Mouse (Mus musculus) embryonic facial prominence, embryonic 12.5 days (tissue): Measurements from ENCODE around the gene Hspb1. TPM values are rescaled to one million over a fixed set of nuclear protein-coding genes. Genes with fewer than 3 reads are reported as not detected.
A peak's percentile ranks its signal among the peaks of the same experiment; 100 is the strongest.

Experiments used
- ATAC-seq: fragments of 200-750 bp; cut with Nextera tagmentation; 2 replicates; pipeline ENCODE4 v1.8.0; 2017; ENCODE audit not compliant: insufficient number of reproducible peaks, insufficient read depth, low FRiP score, low TSS enrichment
- H3K27ac ChIP-seq: fragments of 300-500 bp; sonication (generic); 2 replicates; pipeline ENCODE4 v1.5.1; 2016; ENCODE audit warnings: mild to moderate bottlenecking
- H3K27me3 ChIP-seq: fragments of 300-500 bp; sonication (generic); 2 replicates; pipeline ENCODE4 v1.6.1; 2016; ENCODE audit warnings: mild to moderate bottlenecking, moderate library complexity
- H3K36me3 ChIP-seq: fragments of 300-500 bp; sonication (generic); 2 replicates; pipeline ENCODE4 v1.6.1; 2016; ENCODE audit warnings: mild to moderate bottlenecking
- H3K4me1 ChIP-seq: fragments of 300-500 bp; sonication (generic); 2 replicates; pipeline ENCODE4 v1.6.1; 2016
- H3K4me2 ChIP-seq: fragments of 300-500 bp; sonication (generic); replicated peaks from 2 replicates; pipeline ENCODE4 v1.6.1; 2016; ENCODE audit warnings: mild to moderate bottlenecking, moderate library complexity
- H3K4me3 ChIP-seq: fragments of 300-500 bp; sonication (generic); 2 replicates; pipeline ENCODE4 v1.5.1; 2016; ENCODE audit warnings: mild to moderate bottlenecking
- H3K9ac ChIP-seq: fragments of 300-500 bp; sonication (generic); 2 replicates; pipeline ENCODE4 v1.6.1; 2016; ENCODE audit warnings: mild to moderate bottlenecking, moderate library complexity
- H3K9me3 ChIP-seq: fragments of 300-500 bp; sonication (generic); 2 replicates; pipeline ENCODE4 v1.6.1; 2016; ENCODE audit warnings: mild to moderate bottlenecking, moderate library complexity
- WGBS: fragments of 180-500 bp; shearing (Covaris S2); methylation state at CpG from one replicate; pipeline ENCODE4 v1.1.7; 2016; 5-methylcytosine and 5-hydroxymethylcytosine counted together
- polyA plus RNA-seq: library from polyadenylated mRNA; unstranded; fragments of >200 nt; fragmentation: Nextera tagmentation; extraction: Ambion mirVana; gene quantifications from 2 replicates; pipeline ENCODE4 v1.2.1, GENCODE M21; 2016

Gene Hspb1
- 67.9 and 74.8 TPM in 2 replicates for polyA plus RNA-seq

GRCm38 (mm10) chr5:135887675-135888102 is at the start of gene Hspb1:
Gene Hspb1 (plus strand): TSS chr5:135887919.
- no peak for ATAC-seq
- 3% methylated on average over 24 of the region's 24 CpGs for WGBS
- Histone ChIP-seq H3K4me2 (peak within 1 kb of the TSS; percentile 53), H3K36me3 (no peaks in the 10 kb centered on the region), H3K27ac (no peak within 1 kb of the TSS), H3K9ac (peak within 1 kb of the TSS; percentile 19; the same call in 1 of the 2 replicates), H3K27me3 (peaks cover 31% of the 10 kb centered on the region), H3K9me3 (no peaks in the 10 kb centered on the region), H3K4me1 (peaks cover 13% of the 10 kb centered on the region; the same call in 1 of the 2 replicates), H3K4me3 (peak within 1 kb of the TSS; percentile 32)

GRCm38 (mm10) chr5:135841651-135842050 is 46.1 kb upstream of the Hspb1 start:
- H3K27ac ChIP-seq = no peak overlapping the region
- no peaks in the 10 kb centered on the region; the same call in 1 of the 2 replicates for H3K27me3 ChIP-seq
- 81% methylated on average over 6 of the region's 6 CpGs for WGBS
- no peak overlapping the region for H3K4me2 ChIP-seq
- no peak overlapping the region for H3K4me3 ChIP-seq
- H3K4me1 ChIP-seq = no peaks in the 10 kb centered on the region
- no peaks in the 10 kb centered on the region for H3K36me3 ChIP-seq
- ATAC-seq = no peak
- no peaks in the 10 kb centered on the region for H3K9me3 ChIP-seq
- H3K9ac ChIP-seq = no peak overlapping the region

GRCm38 (mm10) chr5:135843418-135843817 is 44.3 kb upstream of the Hspb1 start:
- 21% methylated on average over 5 of the region's 5 CpGs for WGBS
- peaks cover 2% of the 10 kb centered on the region; the same call in 1 of the 2 replicates for H3K27me3 ChIP-seq
- H3K36me3 ChIP-seq = no peaks in the 10 kb centered on the region
- no peaks in the 10 kb centered on the region for H3K4me1 ChIP-seq
- no peak overlapping the region for H3K4me2 ChIP-seq
- H3K27ac ChIP-seq = no peak overlapping the region
- no peaks in the 10 kb centered on the region for H3K9me3 ChIP-seq
- no peak overlapping the region for H3K9ac ChIP-seq
- no peak overlapping the region for H3K4me3 ChIP-seq
- ATAC-seq = no peak

GRCm38 (mm10) chr5:135845676-135846320 is 41.9 kb upstream of the Hspb1 start:
- Histone ChIP-seq H3K4me3 (no peak overlapping the region), H3K27me3 (peaks cover 19% of the 10 kb centered on the region), H3K27ac (no peak overlapping the region), H3K4me2 (no peak overlapping the region), H3K36me3 (no peaks in the 10 kb centered on the region), H3K9me3 (no peaks in the 10 kb centered on the region), H3K4me1 (peaks cover 3% of the 10 kb centered on the region; the same call in 1 of the 2 replicates), H3K9ac (no peak overlapping the region)
- ATAC-seq = no peak
- WGBS = 75% methylated on average over 13 of the region's 13 CpGs

- Histone ChIP-seq H3K27ac (no peak overlapping the region), H3K4me1 (peaks cover 12% of the 10 kb centered on the region), H3K4me2 (no peak overlapping the region)
These were observed 40.3 kb upstream of the Hspb1 start for GRCm38 (mm10) chr5:135847460-135847859.

GRCm38 (mm10) chr5:135847881-135848280 is 39.8 kb upstream of the Hspb1 start:
- no peak overlapping the region for H3K4me2 ChIP-seq
- WGBS = 82% methylated on average over 3 of the region's 3 CpGs
- no peak overlapping the region for H3K4me3 ChIP-seq
- H3K27ac ChIP-seq = no peak overlapping the region
- no peaks in the 10 kb centered on the region for H3K36me3 ChIP-seq
- peaks cover 15% of the 10 kb centered on the region for H3K4me1 ChIP-seq
- no peaks in the 10 kb centered on the region for H3K9me3 ChIP-seq
- H3K9ac ChIP-seq = no peak overlapping the region
- ATAC-seq = no peak
- H3K27me3 ChIP-seq = peaks cover 40% of the 10 kb centered on the region

More at GRCm38 (mm10) chr5:135847460-135847859, 40.3 kb upstream of the Hspb1 start:
- no peak for ATAC-seq
- H3K27me3 ChIP-seq = peaks cover 36% of the 10 kb centered on the region
- WGBS = 71% methylated on average over 4 of the region's 4 CpGs
- no peaks in the 10 kb centered on the region for H3K36me3 ChIP-seq
- no peak overlapping the region for H3K9ac ChIP-seq
- no peak overlapping the region for H3K4me3 ChIP-seq
- no peaks in the 10 kb centered on the region for H3K9me3 ChIP-seq

- H3K27me3 ChIP-seq = peaks cover 71% of the 10 kb centered on the region
- peak overlapping the region; percentile 9; the same call in 1 of the 2 replicates for H3K27ac ChIP-seq
- no peak overlapping the region for H3K9ac ChIP-seq
- peak overlapping the region; percentile 27 for H3K4me2 ChIP-seq
- no peaks in the 10 kb centered on the region for H3K36me3 ChIP-seq
- peak; percentile 82 for ATAC-seq
- WGBS = 1% methylated on average over 15 of the region's 15 CpGs
- H3K4me1 ChIP-seq = peaks cover 15% of the 10 kb centered on the region
- H3K4me3 ChIP-seq = no peak overlapping the region
- no peaks in the 10 kb centered on the region for H3K9me3 ChIP-seq
These were observed 36.7 kb upstream of the Hspb1 start for GRCm38 (mm10) chr5:135851024-135851423.

- Histone ChIP-seq H3K4me1 (peaks cover 15% of the 10 kb centered on the region), H3K27me3 (peaks cover 76% of the 10 kb centered on the region), H3K4me3 (no peak overlapping the region), H3K27ac (0 out of 2 replicates have a peak overlapping the region, but pooled peaks have one; percentile 6), H3K9me3 (no peaks in the 10 kb centered on the region), H3K4me2 (peak overlapping the region; percentile 27), H3K36me3 (no peaks in the 10 kb centered on the region), H3K9ac (no peak overlapping the region)
- no peak for ATAC-seq
- 4% methylated on average over 14 of the region's 14 CpGs for WGBS
These were observed 36.2 kb upstream of the Hspb1 start for GRCm38 (mm10) chr5:135851481-135851880.

- no peak overlapping the region for H3K9ac ChIP-seq
- H3K9me3 ChIP-seq = no peaks in the 10 kb centered on the region
- no peaks in the 10 kb centered on the region for H3K36me3 ChIP-seq
- H3K4me1 ChIP-seq = peaks cover 21% of the 10 kb centered on the region
- H3K4me3 ChIP-seq = no peak overlapping the region
- peaks cover 85% of the 10 kb centered on the region for H3K27me3 ChIP-seq
- 2% methylated on average over 10 of the region's 10 CpGs for WGBS
- no peak for ATAC-seq
- H3K4me2 ChIP-seq = peak overlapping the region; percentile 14; the same call in 1 of the 2 replicates
- no peak overlapping the region for H3K27ac ChIP-seq
These were observed 35.3 kb upstream of the Hspb1 start for GRCm38 (mm10) chr5:135852421-135852820.

GRCm38 (mm10) chr5:135853731-135854130 is 34.0 kb upstream of the Hspb1 start:
- Histone ChIP-seq H3K27ac (no peak overlapping the region), H3K4me2 (no peak overlapping the region), H3K27me3 (peaks cover 95% of the 10 kb centered on the region), H3K4me1 (peaks cover 21% of the 10 kb centered on the region), H3K4me3 (no peak overlapping the region), H3K36me3 (no peaks in the 10 kb centered on the region), H3K9me3 (no peaks in the 10 kb centered on the region), H3K9ac (no peak overlapping the region)
- WGBS = 58% methylated on average over 7 of the region's 7 CpGs
- ATAC-seq = no peak

- H3K9ac ChIP-seq = no peak overlapping the region
- no peaks in the 10 kb centered on the region for H3K9me3 ChIP-seq
- ATAC-seq = no peak
- 0% methylated on average over 4 of the region's 4 CpGs for WGBS
- H3K27me3 ChIP-seq = peaks cover 91% of the 10 kb centered on the region
- H3K27ac ChIP-seq = no peak overlapping the region
- H3K4me2 ChIP-seq = no peak overlapping the region
- no peak overlapping the region for H3K4me3 ChIP-seq
- H3K36me3 ChIP-seq = no peaks in the 10 kb centered on the region
- peaks cover 21% of the 10 kb centered on the region for H3K4me1 ChIP-seq
These were observed 32.6 kb upstream of the Hspb1 start for GRCm38 (mm10) chr5:135855156-135855555.

GRCm38 (mm10) chr5:135866662-135867061 is 21.1 kb upstream of the Hspb1 start:
- ATAC-seq = no peak
- no peaks in the 10 kb centered on the region for H3K36me3 ChIP-seq
- no peak overlapping the region for H3K27ac ChIP-seq
- H3K27me3 ChIP-seq = peaks cover 77% of the 10 kb centered on the region
- H3K4me3 ChIP-seq = no peak overlapping the region
- H3K4me2 ChIP-seq = no peak overlapping the region
- WGBS = 34% methylated on average over 8 of the region's 8 CpGs
- H3K9ac ChIP-seq = no peak overlapping the region
- H3K9me3 ChIP-seq = no peaks in the 10 kb centered on the region
- peaks cover 15% of the 10 kb centered on the region; the same call in 1 of the 2 replicates for H3K4me1 ChIP-seq
